Mouse (Mus musculus): ENCODE measurements around the gene Tdp1. TPM values are rescaled to one million over a fixed set of nuclear protein-coding genes. Genes with fewer than 3 reads are reported as not detected.

Tdp1 gene
- total RNA-seq, 2 experiments from 2014 or later, result 11.3 to 12.0 TPM

- intact Hi-C loops (cut with DNase I), result no loop called here
- DNase-seq, result no peak
Observed at GRCm38 (mm10) chr12:99885282-99885901, 1.1 kb downstream of the Tdp1 start.

- no peak for DNase-seq
- intact Hi-C loops (cut with DNase I), result no loop called here
Observed at GRCm38 (mm10) chr12:99897846-99898245, 13.5 kb downstream of the Tdp1 start.

DNA sequence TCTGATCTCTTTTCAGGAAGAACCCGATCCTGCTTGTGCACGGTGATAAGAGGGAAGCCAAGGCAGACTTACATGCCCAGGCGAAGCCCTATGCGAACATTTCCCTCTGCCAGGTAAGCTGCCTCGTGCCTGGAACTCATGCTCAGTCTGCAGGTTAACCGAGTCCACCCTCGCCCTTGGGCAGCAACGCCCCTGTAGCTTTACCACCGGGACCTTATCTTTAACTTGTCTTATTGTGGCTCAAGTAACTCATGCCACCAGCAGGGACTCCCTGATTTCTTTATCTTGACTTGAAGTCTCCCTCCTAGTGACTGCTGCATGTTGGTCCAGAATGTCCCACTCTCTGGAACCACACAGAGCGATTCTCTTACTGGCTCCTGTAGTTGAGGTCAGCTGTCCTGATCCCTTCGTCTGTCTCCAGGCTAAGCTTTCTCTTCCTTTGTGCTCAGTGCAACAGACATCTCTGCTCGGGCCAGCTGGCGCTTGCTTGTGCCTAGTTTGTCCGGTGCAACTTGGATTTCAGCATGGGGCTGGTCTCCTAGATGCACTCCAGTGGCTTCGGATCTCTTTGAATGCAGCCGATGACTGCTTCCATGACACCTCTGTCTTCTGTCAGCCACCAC is 14.0 kb downstream of the Tdp1 start:
- intact Hi-C loops (cut with DNase I), result no loop called here
- no peak for DNase-seq

DNA sequence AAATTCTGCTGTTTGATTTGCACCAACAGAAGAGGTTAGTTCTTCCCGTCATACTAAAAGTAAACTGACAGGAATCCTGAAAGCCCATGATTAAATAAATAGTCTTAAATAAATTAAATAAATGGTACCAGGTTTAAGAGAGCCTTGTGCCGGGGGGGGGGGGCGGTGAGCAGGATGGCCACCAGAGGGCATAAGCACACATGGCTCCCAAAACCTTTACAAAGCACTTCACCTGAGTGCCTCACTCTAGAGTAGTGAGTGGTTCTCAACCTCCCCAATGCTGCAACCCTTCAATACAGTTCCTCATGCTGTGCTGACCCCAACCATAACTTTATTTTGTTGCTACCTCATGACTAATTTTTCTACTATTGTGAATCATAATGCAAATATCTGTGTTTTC is 15.7 kb downstream of the Tdp1 start:
- DNase-seq, result no peak
- intact Hi-C loops (cut with DNase I), result loop anchor here (2.0 to 5.0 kb wide), 2 partner anchors 62 to 207 kb away; partner anchors contain the start of gene Kcnk13

- intact Hi-C loops (cut with DNase I), result loop anchor here (2.0 to 5.0 kb wide), 2 partner anchors 60 to 205 kb away; partner anchors contain the start of gene Kcnk13
Observed at GRCm38 (mm10) chr12:99901973-99902866, 17.9 kb downstream of the Tdp1 start.

DNA sequence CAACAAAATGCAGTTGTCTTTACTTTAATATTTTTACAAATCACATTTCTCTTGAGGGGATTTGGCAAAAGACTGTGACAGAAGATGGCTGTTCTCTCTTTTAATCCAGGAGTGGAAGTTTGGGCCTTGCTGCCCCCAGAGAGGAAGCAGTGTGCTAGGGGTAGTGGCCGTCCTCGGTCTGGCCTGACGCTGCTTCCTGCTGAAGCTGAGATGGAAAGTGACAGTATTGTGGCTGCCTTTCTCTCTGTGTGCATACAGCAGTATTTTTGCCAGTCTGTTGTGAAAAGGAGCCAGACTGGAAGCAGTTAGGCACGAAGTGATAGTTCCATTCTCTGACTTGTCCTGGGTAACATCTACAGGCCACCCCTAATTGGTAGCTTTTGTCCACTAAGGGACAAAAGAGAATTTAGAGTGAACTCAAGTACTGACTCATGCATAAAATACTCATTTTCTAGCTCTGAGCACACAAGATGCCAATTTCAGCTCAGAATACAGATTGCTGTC is 18.6 kb downstream of the Tdp1 start:
- peak; percentile 44 to 59 for DNase-seq
- intact Hi-C loops (cut with DNase I), result loop anchor here (5.0 kb wide), 1 partner anchor 59 kb away; the partner anchor contains the start of gene Kcnk13

More at GRCm38 (mm10) chr12:99901973-99902866, 17.9 kb downstream of the Tdp1 start:
- peak; percentile 76 for DNase-seq

- intact Hi-C loops (cut with DNase I), result loop anchor here (5.0 kb wide), 1 partner anchor 58 kb away; the partner anchor contains the start of gene Kcnk13
Observed at GRCm38 (mm10) chr12:99904537-99904936, 20.2 kb downstream of the Tdp1 start.

DNA sequence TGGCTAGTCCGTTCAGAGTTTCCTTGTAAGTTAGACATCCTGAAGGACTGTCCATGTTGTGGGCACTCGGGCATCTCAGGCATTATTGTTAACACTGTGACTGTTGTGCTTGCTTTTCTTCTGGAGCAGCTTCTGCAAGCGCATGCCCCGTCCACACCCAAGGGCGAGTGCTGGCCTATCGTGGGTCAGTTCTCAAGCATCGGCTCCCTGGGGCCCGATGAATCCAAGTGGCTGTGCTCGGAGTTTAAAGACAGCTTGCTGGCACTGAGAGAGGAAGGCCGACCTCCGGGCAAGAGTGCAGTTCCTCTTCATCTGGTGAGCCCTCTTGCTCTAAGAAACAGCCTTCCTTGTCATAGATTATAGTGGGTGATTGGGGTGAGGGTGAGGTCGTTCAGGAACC is 27.1 kb downstream of the Tdp1 start:
- DNase-seq, result no peak
- intact Hi-C loops (cut with DNase I), result no loop called here

More at GRCm38 (mm10) chr12:99904537-99904936, 20.2 kb downstream of the Tdp1 start:
- no peak for DNase-seq

DNA sequence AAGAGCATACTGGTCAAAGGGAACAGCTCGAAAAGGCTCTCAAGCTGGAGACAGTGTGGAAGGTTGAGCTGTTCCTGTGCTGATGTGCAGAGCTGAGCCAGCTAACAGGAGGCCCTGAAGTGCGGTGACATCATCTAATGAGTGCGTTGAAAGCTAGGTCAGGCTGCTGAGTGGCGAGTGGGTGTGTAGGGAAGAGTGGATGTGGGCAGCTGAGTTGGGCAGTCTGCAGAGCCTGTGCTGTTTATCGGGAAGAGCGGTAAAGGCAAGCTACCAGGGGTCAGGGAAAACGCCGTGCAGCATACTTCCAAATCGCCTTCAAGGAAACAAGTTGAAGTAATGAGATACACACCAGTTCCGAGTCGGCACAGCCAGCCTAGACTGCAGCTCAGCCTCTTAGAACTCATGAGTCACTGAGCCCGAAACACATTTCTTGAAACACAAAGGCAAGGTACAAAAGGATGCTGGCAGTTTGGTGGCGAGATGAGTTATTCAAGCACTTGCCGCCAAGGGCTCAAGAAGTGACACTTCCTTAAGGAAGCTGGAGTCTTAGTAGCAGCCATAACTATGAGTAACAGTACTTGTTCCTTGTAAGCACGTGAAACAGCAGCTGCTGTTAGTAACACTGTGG is 33.6 kb downstream of the Tdp1 start:
- intact Hi-C loops (cut with DNase I), result no loop called here
- peak; percentile 22 to 30 for DNase-seq

DNA sequence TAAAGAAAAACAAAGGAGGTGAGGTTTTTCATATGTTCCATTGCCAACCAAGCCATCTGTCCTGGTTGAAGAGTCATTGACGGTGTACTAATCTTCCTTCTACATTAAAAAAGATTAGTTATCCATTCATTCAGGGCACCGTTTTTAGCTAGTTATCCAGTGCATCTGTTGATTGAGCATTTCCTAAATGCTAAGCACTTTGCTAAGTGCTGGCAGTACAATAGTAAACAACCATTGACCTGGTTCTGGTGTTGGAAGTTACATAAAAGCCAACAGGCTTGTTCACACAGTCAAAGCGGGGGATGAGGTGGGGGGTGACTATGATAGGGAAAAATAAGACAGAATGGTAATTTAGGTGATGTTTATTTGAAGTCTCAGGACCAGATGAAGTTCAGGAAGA is 35.3 kb downstream of the Tdp1 start:
- DNase-seq, result no peak
- intact Hi-C loops (cut with DNase I), result no loop called here

- no peak for DNase-seq
- intact Hi-C loops (cut with DNase I), result no loop called here
Observed at GRCm38 (mm10) chr12:99921045-99921444, 36.7 kb downstream of the Tdp1 start.

DNA sequence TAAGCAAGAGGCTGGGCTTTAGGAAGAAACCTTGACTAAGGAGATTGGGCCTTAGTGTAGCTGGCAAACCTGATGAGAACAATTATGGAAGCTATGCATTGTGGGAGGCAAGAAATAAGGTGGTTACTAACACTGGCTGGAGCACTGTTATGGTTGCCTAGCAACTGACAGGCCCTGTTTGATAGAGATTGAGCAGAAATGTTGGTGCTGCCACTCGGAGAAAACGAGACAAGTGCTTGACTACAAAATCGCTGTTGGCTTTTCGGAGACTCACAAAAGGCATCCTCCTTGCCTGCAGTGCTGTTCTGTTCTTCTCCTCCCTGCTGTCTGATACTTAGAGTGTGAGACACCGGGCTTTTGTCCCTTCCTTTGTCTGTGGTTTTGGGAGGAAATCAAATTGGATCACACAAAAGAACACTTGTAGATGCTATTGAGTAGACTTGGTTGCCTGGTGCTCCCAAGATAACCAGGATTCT is 38.9 kb downstream of the Tdp1 start:
- intact Hi-C loops (cut with DNase I), result no loop called here
- no peak for DNase-seq

- no peak for DNase-seq
- intact Hi-C loops (cut with DNase I), result no loop called here
Observed at GRCm38 (mm10) chr12:99923703-99924102, 39.4 kb downstream of the Tdp1 start.

DNA sequence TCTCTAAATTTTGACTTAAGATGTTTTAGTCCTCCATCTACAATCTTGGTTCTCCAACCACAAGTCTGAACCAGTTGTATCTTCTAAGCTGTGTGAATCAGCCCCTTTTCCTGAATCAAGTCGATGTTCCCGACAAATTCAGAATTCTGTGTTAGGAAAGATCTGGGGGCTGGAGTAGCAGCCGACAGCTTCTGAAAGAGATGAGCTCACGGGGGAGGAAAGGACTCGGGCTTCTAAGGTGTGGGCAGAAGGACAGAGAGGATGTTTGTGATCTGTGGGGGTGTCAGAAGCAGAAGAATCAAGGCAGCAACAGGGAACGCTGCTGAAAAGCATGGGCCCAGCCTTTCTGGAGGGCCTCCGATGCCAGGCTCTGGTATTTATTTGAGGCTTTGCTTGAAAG is 44.0 kb downstream of the Tdp1 start:
- DNase-seq, result no peak
- intact Hi-C loops (cut with DNase I), result no loop called here

- no peak for DNase-seq
- intact Hi-C loops (cut with DNase I), result no loop called here
Observed at GRCm38 (mm10) chr12:99929160-99929559, 44.8 kb downstream of the Tdp1 start.

GRCm38 (mm10) chr12:99932245-99932644 is 47.9 kb downstream of the Tdp1 start:
- intact Hi-C loops (cut with DNase I), result no loop called here
- no peak for DNase-seq

GRCm38 (mm10) chr12:99933630-99934029 is 49.3 kb downstream of the Tdp1 start:
- intact Hi-C loops (cut with DNase I), result no loop called here
- no peak for DNase-seq

DNA sequence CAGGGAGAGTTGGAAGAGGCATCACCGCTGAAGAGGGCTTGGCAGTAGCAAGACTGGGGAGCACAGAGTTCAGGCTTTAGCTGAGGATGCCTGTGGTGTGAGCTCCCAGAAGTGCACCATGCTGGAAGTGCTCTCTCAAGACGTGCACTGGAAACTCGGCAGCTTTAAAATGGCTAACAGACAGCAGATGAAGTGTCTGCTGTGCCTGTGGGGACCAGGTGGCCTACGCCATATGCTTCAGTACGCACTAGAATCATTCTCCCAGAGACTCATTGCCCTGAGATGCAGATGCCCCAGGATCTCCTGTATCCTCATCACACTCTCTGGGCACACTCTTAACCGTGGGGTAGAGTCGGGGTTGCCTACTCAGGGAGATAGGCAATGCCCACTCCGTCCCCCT is 51.1 kb downstream of the Tdp1 start:
- no peak for DNase-seq
- intact Hi-C loops (cut with DNase I), result no loop called here

DNA sequence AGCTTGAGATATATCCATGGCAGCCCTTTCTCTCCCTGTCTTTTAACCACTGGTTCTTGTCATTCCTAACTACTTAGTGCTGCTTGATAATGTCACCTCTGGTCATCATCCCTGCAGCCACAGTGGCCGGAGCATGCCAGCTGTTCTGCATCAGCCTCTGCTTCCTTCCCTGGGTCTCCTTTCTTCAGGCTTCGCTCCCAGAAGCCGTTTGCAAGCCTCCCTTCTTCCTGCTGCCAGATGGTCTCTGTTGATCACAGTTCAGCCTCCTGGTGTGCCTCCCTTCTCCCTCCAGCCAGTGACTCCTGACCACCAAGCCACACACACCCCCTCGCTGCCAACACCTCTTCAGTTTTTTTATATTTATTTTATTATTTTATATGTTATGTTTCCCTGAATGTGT is 54.2 kb downstream of the Tdp1 start:
- intact Hi-C loops (cut with DNase I), result no loop called here
- DNase-seq, result peak; percentile 55 to 59

- intact Hi-C loops (cut with DNase I), result no loop called here
- DNase-seq, result peak in 1 of 2 experiments; percentile 15
Observed at GRCm38 (mm10) chr12:99939179-99939578, 54.9 kb downstream of the Tdp1 start.

Measured in heart, postnatal 10 days (tissue).